Mouse (Mus musculus) limb, embryonic 13.5 days (tissue): Measurements from ENCODE around the gene Agrn. TPM values are rescaled to one million over a fixed set of nuclear protein-coding genes. Genes with fewer than 3 reads are reported as not detected.

Source experiments
- ATAC-seq: fragments of 200-750 bp; cut with Nextera tagmentation; 2 replicates; pipeline ENCODE4 v1.8.0; 2017; ENCODE audit warnings: low read depth, moderate number of reproducible peaks, moderate TSS enrichment; ENCODE audit not compliant: low FRiP score
- H3K27ac ChIP-seq: fragments of 300-500 bp; sonication (generic); 2 replicates; pipeline ENCODE4 v1.5.1; 2015; ENCODE audit warnings: inconsistent platforms, mild to moderate bottlenecking, moderate library complexity
- H3K27me3 ChIP-seq: fragments of 300-500 bp; sonication (generic); 2 replicates; pipeline ENCODE4 v1.6.1; 2015; ENCODE audit warnings: mild to moderate bottlenecking, inconsistent platforms
- H3K36me3 ChIP-seq: fragments of 300-500 bp; sonication (generic); 2 replicates; pipeline ENCODE4 v1.6.1; 2015; ENCODE audit warnings: inconsistent platforms, mild to moderate bottlenecking, moderate library complexity
- H3K4me1 ChIP-seq: fragments of 300-500 bp; sonication (generic); 2 replicates; pipeline ENCODE4 v1.6.1; 2015; ENCODE audit warnings: inconsistent platforms
- H3K4me2 ChIP-seq: fragments of 300-500 bp; sonication (generic); replicated peaks from 2 replicates; pipeline ENCODE4 v1.6.1; 2015; ENCODE audit warnings: inconsistent platforms, mild to moderate bottlenecking, moderate library complexity
- H3K4me3 ChIP-seq: fragments of 300-500 bp; sonication (generic); 2 replicates; pipeline ENCODE4 v1.5.1; 2015; ENCODE audit warnings: moderate library complexity, mild to moderate bottlenecking, inconsistent platforms
- H3K9ac ChIP-seq: fragments of 300-500 bp; sonication (generic); 2 replicates; pipeline ENCODE4 v1.6.1; 2015; ENCODE audit warnings: mild to moderate bottlenecking, inconsistent platforms
- H3K9me3 ChIP-seq: fragments of 300-500 bp; sonication (generic); 2 replicates; pipeline ENCODE4 v1.6.1; 2016; ENCODE audit warnings: inconsistent platforms
- WGBS: fragments of 180-500 bp; shearing (Covaris S2); methylation state at CpG from one replicate; pipeline ENCODE4 v1.1.7; 2015; 5-methylcytosine and 5-hydroxymethylcytosine counted together
- polyA plus RNA-seq: library from polyadenylated mRNA; unstranded; fragments of >200 nt; fragmentation: Nextera tagmentation; extraction: Ambion mirVana; gene quantifications from 2 replicates; pipeline ENCODE4 v1.2.1, GENCODE M21; 2015

Gene Agrn
- polyA plus RNA-seq, 1 experiment from 2014 or later: 73.9 TPM

DNA sequence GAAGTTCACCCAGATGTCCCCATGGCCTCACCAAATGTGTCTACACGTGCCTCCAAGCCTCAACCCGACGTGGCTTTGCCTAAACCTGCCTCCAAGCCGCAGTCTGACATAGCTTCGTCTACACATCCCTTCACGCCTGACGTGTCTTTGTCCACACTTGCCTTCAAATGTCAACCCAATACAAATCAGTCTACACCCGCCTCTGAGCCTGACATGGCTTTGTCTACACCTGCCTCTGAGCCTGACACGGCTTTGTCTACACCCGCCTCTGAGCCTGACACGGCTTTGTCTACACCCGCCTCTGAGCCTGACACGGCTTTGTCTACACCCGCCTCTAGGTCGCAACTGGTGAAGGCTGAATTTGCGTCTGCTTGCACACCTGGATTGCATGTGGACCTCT lies 20.6 kb upstream of the Agrn start:
- no peak for ATAC-seq
- no peaks in the 10 kb centered on the region for H3K9me3 ChIP-seq
- no peaks in the 10 kb centered on the region for H3K27me3 ChIP-seq
- 78% methylated on average over 16 of the region's 16 CpGs for WGBS
- H3K27ac ChIP-seq: no peak overlapping the region
- no peak overlapping the region for H3K4me3 ChIP-seq
- no peak overlapping the region for H3K9ac ChIP-seq
- H3K36me3 ChIP-seq: peaks cover 10% of the 10 kb centered on the region
- H3K4me2 ChIP-seq: no peak overlapping the region
- no peaks in the 10 kb centered on the region for H3K4me1 ChIP-seq

DNA sequence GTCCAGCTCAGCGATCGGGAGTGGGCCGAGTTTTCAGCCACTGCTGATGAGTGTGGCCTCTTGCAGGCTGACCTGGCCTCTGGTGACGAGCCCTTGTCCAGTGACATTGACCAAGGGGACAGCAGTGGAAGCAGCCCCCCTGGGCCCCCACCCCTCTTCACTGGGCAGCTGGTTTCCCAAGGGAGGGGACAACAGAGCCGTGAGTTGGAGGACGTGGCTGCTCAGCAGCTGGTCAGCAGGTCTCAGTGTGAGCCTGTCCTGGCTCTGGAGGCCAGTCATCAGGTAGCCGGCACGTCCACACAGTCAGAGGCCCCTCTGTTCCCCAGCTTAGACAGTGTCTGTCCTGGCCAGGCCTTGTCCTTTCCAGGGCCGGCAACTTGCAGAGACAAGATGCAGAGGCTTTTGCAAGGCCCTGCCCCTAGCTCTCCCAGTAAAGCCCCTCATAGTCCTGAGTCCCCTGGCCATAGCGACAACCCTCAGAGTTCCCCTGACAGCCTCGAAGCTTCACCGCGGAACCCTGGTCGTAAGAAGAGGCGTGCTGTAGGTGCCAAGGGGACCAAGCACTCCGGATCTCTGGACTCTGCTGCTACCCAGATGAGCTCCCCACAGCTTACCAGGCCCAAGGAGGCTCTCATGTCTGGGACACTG lies 19.9 kb upstream of the Agrn start:
- Histone ChIP-seq H3K4me3 (no peak overlapping the region), H3K9me3 (no peaks in the 10 kb centered on the region), H3K27me3 (no peaks in the 10 kb centered on the region), H3K4me2 (no peak overlapping the region), H3K27ac (no peak overlapping the region), H3K4me1 (no peaks in the 10 kb centered on the region), H3K36me3 (peaks cover 3% of the 10 kb centered on the region; the same call in 1 of the 2 replicates), H3K9ac (no peak overlapping the region)
- WGBS: 74% methylated on average over 16 of the region's 16 CpGs
- ATAC-seq: no peak

DNA sequence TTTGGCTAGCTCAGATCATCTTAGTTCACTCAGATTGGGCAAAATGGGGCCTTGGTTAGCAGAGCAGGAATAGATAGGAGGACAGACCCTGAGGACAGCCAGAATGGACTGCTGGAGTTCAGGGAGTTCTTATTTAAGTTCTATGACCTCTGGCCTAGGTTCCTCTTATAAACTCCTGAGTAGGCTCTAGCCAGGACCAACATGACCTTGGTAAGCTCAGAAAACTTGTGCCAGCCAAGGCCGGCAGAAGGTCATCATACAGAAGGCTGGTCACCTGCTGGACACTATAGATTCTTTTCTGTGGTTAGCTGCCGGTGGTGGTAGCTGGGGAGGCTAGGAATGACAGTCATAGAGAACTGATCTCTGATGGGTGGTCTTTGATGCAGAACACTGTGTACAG lies 18.9 kb upstream of the Agrn start:
- no peaks in the 10 kb centered on the region for H3K9me3 ChIP-seq
- H3K36me3 ChIP-seq: no peaks in the 10 kb centered on the region
- no peak overlapping the region for H3K9ac ChIP-seq
- ATAC-seq: no peak
- H3K4me1 ChIP-seq: no peaks in the 10 kb centered on the region
- H3K27me3 ChIP-seq: no peaks in the 10 kb centered on the region
- no peak overlapping the region for H3K4me3 ChIP-seq
- H3K4me2 ChIP-seq: no peak overlapping the region
- WGBS: 90% methylated on average over 2 of the region's 2 CpGs
- H3K27ac ChIP-seq: no peak overlapping the region

DNA sequence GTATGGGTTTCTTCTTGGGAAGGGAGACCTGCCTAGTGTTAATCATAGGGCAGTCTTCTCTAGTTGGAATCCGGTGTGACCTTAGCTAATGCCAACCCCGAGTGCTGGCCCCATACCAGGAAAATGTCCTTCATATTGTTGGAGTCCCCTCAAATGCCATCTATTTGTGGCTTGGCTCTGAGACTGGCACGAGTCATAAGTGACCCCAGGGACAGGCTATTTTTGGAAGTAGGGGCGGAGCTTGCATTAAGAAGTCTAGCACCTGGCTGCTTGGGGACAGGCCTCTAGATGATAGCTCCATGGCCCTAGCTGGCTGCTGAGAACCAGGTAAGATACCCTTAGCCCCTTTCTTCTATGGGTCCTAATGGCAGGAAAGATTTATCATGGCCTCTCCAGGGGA lies 18.4 kb upstream of the Agrn start, which contains the start of gene Perm1:
TSS of gene Perm1 (plus strand) at position 220 of the 400 bp plus-strand sequence.
- ATAC-seq: no peak
- WGBS: 70% methylated on average over 4 of the region's 4 CpGs
- Histone ChIP-seq H3K9me3 (no peaks in the 10 kb centered on the region), H3K4me1 (no peaks in the 10 kb centered on the region), H3K27me3 (no peaks in the 10 kb centered on the region), H3K36me3 (no peaks in the 10 kb centered on the region), H3K9ac (no peak within 1 kb of the TSS), H3K4me2 (no peak within 1 kb of the TSS), H3K27ac (no peak within 1 kb of the TSS), H3K4me3 (no peak within 1 kb of the TSS)

DNA sequence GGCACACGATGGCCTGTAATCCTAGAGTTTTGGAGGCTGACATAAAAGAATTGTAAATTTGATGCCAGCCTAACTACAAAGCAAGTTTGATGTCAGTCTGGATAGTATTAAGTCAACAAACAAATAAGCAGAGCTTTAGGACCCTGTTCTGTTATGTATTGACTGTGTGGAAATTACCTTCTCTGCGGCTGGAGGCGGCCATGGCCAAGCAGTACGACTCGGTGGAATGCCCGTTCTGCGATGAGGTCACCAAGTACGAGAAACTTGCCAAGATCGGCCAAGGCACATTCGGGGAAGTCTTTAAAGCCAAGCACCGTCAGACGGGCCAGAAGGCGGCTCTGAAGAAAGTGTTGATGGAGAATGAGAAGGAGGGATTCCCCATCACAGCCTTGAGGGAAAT lies 15.8 kb upstream of the Agrn start:
- Histone ChIP-seq H3K27me3 (no peaks in the 10 kb centered on the region), H3K4me2 (no peak overlapping the region), H3K4me1 (no peaks in the 10 kb centered on the region), H3K36me3 (no peaks in the 10 kb centered on the region), H3K9ac (no peak overlapping the region), H3K27ac (no peak overlapping the region), H3K4me3 (no peak overlapping the region), H3K9me3 (no peaks in the 10 kb centered on the region)
- no peak for ATAC-seq
- 90% methylated on average over 13 of the region's 13 CpGs for WGBS

DNA sequence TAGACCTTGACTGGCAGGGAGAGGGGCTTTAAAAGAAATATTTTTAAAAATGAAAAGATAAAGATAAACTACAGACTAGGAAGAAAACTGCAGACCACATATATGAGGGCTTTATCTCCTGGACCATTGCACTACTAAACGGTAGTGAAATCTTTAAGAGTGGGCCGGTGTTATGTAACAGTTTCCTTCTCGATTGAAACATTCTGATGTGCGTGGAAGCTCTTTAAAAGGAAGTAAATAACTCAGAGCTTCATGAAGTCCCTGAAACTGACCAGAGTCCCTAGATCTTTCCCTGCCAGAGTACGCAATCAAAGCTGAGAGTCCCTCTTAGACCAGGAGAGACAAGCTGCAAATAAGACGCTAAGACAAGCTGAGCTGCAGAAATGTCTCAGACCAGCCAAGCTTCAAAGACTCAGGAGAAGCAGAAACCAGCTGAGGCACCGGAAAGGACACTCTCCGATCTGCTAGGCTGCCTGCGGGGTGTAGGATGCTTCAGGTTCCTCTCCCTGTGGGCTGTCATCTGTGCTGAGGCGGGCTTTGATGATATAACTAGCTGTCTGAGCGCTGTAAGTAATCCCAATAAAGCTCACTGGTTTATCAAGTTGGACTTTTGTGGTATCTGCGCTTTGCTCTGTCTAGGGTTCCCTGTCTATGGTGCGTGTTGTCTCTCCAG lies 12.8 kb upstream of the Agrn start:
- WGBS: 70% methylated on average over 13 of the region's 13 CpGs
- ATAC-seq: no peak
- Histone ChIP-seq H3K36me3 (no peaks in the 10 kb centered on the region), H3K27me3 (peaks cover 10% of the 10 kb centered on the region), H3K27ac (no peak overlapping the region), H3K4me2 (no peak overlapping the region), H3K4me1 (no peaks in the 10 kb centered on the region), H3K9me3 (no peaks in the 10 kb centered on the region), H3K4me3 (no peak overlapping the region), H3K9ac (no peak overlapping the region)

DNA sequence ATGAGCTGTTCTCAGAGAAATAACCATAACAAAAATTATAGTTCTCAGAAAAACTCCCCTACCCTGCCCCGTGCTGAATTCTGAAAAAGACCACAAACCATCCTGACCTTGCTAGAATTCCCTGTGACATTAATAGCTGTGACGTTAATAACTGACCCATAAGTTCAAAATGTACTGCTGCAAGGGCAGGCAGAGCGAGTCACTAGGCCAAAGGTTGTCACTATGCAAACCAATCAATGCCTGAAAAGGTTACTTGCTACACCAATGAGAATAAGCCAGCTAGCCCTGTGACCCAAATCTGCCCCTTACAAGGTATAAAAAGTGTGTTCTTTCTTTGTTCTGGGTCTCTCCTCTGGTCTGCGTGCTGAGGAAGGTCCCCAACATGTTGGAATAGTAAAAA lies 11.6 kb upstream of the Agrn start:
- peaks cover 3% of the 10 kb centered on the region for H3K4me1 ChIP-seq
- no peaks in the 10 kb centered on the region for H3K36me3 ChIP-seq
- no peak for ATAC-seq
- H3K9me3 ChIP-seq: no peaks in the 10 kb centered on the region
- no peak overlapping the region for H3K4me2 ChIP-seq
- WGBS: 88% methylated on average over 4 of the region's 4 CpGs
- no peak overlapping the region for H3K27ac ChIP-seq
- no peak overlapping the region for H3K4me3 ChIP-seq
- no peak overlapping the region for H3K9ac ChIP-seq
- peaks cover 22% of the 10 kb centered on the region for H3K27me3 ChIP-seq

DNA sequence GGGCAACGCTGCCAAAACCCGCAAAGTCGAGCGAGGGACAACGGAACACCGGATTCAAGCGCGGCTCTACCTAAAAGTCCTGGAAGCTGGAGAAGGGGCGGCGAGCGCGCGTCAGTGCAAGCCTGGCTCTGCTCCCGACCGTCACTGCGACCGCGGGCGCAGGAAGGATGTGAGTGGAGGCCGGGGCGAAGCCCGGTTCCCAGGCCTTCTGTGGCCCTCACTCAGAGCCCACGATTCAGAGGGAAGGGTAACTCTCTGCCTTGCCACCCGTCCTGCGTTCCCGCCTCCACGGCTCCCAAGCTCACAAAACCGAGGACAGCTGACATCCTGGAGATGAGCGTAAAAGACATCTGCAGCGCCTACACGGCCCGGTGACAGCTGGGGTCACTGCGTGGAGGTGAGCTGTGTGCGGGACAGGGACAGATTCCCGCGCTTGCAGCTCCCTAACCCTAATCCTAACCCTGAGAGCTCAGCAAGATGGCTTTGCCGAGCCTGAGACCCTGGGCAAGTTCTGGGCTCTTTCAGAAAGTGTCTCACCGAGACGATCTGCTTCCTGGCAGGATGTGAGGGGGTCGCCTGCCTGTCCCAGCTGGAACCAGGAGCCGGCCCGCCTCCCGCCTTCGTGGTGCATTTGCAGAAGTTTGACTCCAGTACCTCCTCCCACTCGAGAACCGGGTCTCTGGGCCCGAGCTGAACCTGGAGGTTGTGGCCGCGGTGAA lies 6.3 kb upstream of the Agrn start:
- H3K36me3 ChIP-seq: no peaks in the 10 kb centered on the region
- H3K27ac ChIP-seq: no peak overlapping the region; the same call in 1 of the 2 replicates
- H3K27me3 ChIP-seq: peaks cover 39% of the 10 kb centered on the region
- peak; percentile 25 for ATAC-seq
- no peaks in the 10 kb centered on the region for H3K9me3 ChIP-seq
- H3K4me2 ChIP-seq: peak overlapping the region; percentile 95
- peak overlapping the region; percentile 71 for H3K9ac ChIP-seq
- H3K4me3 ChIP-seq: peak overlapping the region; percentile 55
- H3K4me1 ChIP-seq: peaks cover 18% of the 10 kb centered on the region
- under 1% methylated on average over 49 of the region's 49 CpGs for WGBS

DNA sequence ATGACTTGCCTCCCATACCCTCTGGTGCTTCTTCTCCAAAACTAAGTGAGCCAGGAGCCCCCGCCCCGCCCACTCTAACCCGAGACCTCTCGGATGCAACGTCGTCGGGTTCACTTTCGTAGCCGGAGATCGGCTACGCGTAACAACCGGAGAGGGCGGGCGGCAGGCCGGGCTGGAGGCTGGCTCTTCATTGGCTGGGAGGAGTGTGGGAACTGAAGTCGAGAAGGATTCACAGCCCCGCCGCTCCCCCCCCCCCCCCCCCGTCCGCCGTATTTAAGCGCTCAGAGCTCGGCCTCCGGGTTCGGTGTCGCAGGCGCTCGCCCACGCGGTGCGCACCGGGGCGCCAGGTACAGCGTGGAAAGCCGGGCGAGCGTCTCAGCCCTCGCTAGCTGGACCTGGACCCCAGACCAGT lies 5.7 kb upstream of the Agrn start, which contains the start of gene AW011738:
TSS of gene AW011738 (plus strand) at position 304 of the 412 bp plus-strand sequence.
- Histone ChIP-seq H3K36me3 (no peaks in the 10 kb centered on the region), H3K9me3 (no peaks in the 10 kb centered on the region), H3K4me3 (peak within 1 kb of the TSS; percentile 55), H3K27me3 (peaks cover 39% of the 10 kb centered on the region), H3K4me2 (peak within 1 kb of the TSS; percentile 95), H3K4me1 (peaks cover 18% of the 10 kb centered on the region), H3K27ac (no peak within 1 kb of the TSS; the same call in 1 of the 2 replicates), H3K9ac (peak within 1 kb of the TSS; percentile 71)
- under 1% methylated on average over 28 of the region's 39 CpGs for WGBS
- peak; percentile 74 for ATAC-seq

DNA sequence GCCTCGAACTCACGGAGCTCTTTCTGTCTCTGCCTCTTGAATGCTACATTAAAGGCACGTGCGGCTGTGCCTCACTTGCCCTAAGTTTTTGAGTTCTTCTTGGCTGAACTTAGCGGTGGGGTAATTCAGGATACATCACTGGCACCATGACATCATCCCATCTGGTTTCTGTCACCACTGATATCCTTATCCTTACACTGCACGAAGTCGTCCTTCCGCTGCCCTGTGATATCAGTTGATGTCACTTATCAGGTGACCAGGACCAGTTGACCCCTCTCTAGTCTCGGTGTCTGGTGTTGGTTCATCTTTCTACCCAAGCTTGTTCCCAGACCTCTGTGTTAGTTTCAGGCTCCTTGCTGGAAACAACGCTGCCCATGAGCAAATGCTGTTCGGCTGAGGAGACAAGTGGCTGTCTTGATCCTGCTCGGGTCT lies 5.2 kb upstream of the Agrn start:
- no peaks in the 10 kb centered on the region for H3K9me3 ChIP-seq
- WGBS: 39% methylated on average over 12 of the region's 12 CpGs
- peak overlapping the region; percentile 95 for H3K4me2 ChIP-seq
- H3K27ac ChIP-seq: no peak overlapping the region
- peaks cover 18% of the 10 kb centered on the region for H3K4me1 ChIP-seq
- no peaks in the 10 kb centered on the region for H3K36me3 ChIP-seq
- peak overlapping the region; percentile 71; the same call in 1 of the 2 replicates for H3K9ac ChIP-seq
- peak overlapping the region; percentile 55 for H3K4me3 ChIP-seq
- H3K27me3 ChIP-seq: peaks cover 39% of the 10 kb centered on the region
- no peak for ATAC-seq

DNA sequence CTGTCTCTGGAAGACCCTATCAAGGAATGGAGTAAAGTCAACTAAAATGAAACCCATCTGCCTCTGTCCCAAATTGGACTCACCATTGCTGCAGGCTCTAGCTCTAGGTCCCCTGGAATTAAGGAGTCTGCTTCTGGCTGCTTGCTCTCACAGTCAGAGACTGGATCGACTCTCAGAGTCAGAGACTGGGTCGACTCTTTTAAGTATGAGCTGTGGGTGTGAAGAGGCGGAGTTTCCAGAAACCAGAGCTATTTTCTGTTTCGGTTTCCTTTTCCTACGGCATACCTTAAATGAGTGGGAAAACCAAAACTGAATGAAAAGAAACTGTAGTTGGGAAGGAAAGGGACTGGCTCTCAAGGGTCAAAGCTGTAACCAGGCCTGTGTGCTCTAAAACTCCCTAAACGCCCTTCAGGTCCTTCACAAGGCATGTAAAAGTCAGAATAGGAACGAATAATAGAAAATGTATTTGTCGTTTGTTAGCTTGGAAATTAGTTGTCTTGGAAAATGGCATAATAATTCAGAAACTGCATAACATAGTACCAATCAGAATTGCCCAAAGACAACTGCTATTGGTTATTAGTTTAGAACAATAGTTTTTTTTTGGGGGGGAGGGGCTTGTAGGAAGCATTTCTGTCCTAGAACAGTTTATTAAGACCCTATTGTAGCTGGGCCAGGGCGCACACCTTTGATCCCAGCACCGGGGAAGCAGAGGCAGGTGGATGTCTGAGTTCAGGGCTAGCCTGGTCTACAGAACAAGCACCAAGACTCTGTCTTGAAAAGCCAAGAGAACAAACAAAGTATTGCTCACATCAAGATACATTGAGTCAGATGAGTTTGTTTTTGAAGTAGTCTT lies 3.6 kb upstream of the Agrn start, which contains the start of gene Isg15:
TSS of gene Isg15 (minus strand) at position 196 of the 853 bp plus-strand sequence.
- no peak for ATAC-seq
- H3K4me2 ChIP-seq: 0 out of 2 replicates have a peak within 1 kb of the TSS, but pooled peaks have one; percentile 16
- WGBS: 50% methylated on average over 10 of the region's 10 CpGs

More for the DNA sequence above, 3.6 kb upstream of the Agrn start, which contains the start of gene Isg15:
- Histone ChIP-seq H3K9ac (0 out of 2 replicates have a peak within 1 kb of the TSS, but pooled peaks have one; percentile 13), H3K4me1 (peaks cover 26% of the 10 kb centered on the region), H3K27ac (no peak within 1 kb of the TSS), H3K27me3 (peaks cover 37% of the 10 kb centered on the region), H3K36me3 (no peaks in the 10 kb centered on the region), H3K9me3 (no peaks in the 10 kb centered on the region), H3K4me3 (no peak within 1 kb of the TSS)
